Mouse (Mus musculus): ENCODE data around the gene Saal1.

GRCm38 (mm10) chr7:46716897-46717296 lies 6.4 kb upstream of the Saal1 start:
- TF ChIP-seq CTCF (IDR thresholded peaks at IDR 0.05; ENCODE audit: low read depth, low read length), result no peak
- no peak for TF ChIP-seq POLR2A (IDR thresholded peaks at IDR 0.05; ENCODE audit: borderline replicate concordance, low read depth, low read length)

Measured in bone marrow macrophage, adult 2 months (primary cell).